Mouse (Mus musculus) cerebellum, adult 8-10 months (tissue): ENCODE measurements around the gene Abcc9.
A peak's percentile ranks its signal among the peaks of the same experiment; 100 is the strongest.

Experiments used
- DNase-seq: peaks from one replicate; pipeline ENCODE4 v3.0.0; 2022

The Abcc9 gene

DNA sequence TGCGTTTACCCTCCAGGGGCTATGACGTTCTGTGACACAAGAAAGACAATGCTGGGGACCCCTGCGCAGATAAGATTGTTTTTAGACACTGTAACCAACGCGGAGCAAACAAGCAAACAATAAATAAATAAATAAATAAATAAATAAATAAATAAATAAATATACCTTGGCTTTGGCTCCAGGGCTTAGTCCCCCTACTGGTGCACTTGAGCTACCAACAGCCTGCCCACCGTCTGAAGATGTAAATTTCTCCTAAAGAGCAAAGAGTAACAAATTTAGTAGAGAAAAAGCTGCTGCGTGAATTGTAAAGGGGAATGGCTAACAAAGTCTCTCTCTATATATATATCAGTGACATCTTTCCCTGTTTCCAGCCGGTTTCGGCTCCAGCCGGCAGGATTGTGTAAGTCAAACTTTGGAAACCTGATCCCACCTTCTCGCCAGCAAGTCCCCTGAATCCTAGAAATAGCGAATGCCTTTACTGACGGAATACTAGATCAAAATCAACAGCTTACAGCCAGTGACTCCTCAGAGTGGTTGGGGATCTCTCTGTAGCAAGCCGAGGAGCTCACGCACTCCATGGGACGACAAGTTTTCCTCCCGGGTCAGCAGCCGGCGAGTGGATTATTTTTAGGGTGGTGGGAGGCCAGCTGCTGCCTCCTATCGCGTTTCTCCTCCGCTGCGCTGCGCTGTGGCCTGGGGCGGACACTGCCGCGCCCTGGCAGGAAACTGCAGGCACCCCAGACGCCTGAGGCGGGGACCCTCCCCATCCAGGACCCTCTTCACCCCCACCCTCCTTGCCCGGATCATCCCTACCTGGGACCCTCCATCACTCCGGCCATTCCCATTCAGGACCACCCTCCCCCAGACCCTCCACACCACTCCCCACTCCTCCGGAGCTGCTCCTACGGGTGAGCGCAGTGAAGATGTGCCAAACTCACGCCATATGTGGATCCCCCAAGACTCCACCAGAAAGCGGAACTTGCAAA lies at the start of gene Abcc9:
Gene Abcc9 (minus strand): TSS at position 664 of the 986 bp plus-strand sequence.
- DNase-seq = no peak

DNA sequence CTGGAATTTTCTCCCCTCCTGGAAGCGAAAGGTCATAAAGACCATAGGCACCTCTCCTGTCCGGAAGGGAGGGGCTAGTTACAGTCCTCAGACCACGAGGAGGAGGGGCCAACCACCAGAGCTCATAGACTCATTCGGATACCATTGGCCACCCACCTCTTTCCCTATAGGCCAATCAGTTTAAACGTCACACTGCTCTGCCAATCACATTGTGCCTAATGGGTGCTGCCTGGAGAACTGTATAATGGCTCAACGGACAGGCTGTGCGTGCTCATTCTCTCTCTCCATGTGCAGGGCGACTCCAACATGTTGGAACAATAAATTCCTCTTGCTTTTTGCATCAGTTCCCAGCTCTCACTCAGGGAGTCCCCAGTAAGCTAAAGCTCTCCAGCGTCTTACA lies 49.2 kb upstream of the Abcc9 start:
- no peak for DNase-seq

DNA sequence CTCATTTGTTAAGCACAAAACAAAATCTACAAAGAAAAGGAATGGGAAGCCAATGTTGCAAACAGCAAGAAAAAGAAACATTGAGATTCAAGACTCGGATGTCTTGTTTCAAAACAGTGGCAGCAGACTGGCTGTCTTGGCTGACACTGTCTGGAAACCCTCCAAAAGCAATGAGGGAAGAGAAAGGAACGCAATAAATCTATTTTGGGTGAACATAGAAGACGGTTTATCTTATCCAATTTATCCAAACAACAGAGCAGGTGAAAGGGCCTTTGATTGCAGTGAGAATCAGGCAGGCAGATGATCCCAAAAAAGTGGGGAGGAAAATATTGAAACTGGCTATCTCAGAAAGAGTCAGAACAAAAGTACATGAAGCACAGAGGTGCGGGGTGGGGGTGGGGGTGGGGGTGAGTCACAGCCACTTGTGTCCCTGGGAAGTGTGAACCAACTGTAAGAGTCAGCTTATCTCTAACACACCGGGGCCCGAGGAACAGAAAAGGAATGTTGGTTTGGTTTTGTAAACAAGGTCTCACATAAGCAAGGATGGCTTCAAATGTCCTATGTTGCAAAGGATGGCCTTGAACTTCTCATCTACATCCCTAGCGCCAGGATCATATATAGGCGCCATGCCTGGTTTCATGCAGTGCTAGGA lies 46.1 kb upstream of the Abcc9 start:
- DNase-seq = no peak

DNA sequence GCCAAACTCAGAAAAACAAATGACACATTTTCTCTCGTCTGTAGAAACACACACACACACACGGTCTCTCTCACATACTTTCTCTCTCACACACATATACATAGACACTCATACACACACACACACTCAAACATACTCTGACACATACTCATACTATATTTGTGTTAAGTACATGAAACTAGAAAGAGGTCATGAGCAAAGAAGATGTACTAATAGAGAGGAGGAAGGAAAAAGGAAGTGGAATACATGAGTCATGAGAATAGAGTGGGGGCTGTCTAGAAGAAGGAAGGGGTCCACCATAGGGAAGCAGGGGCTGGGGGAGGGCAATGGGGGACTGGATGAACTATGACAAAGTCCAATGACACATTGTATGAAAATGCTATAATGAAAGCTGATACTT lies 45.0 kb upstream of the Abcc9 start:
- no peak for DNase-seq

DNA sequence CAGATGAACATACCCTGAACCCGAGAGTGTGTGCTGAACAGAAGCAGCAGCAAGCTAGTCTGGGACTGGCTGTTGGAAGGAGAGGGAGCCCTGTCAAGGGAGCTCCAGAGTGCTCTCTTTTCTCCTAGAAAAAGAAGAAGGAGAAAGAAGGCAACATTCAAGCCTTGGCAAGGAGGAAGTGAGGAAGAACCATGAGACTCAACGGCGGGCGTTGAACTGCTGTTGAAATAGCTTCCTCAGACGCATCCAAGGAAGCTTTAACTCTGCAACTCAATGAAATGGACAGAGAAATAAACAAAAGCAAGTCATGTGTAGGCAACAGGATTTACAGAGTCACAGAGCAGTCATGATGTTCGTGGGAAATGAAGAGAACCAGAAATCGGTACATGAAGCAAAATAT lies 44.6 kb upstream of the Abcc9 start:
- no peak for DNase-seq

DNA sequence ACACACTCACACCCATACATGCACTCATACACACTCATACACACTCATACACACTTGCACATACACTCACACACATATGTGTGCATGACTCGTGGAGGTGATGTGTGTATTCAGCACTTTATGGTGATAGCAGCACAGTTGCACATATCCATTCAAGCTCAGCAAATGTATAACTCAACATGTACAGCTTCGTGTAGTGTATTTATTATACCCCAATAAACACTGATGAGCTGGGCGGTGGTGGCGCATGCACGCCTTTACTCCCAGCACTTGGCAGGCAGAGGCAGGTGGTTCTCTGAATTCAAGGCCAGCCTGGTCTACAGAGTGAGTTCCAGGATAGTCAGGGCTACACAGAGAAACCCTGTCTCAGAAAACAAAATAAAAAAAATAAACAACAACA lies 43.4 kb upstream of the Abcc9 start:
- DNase-seq = no peak

DNA sequence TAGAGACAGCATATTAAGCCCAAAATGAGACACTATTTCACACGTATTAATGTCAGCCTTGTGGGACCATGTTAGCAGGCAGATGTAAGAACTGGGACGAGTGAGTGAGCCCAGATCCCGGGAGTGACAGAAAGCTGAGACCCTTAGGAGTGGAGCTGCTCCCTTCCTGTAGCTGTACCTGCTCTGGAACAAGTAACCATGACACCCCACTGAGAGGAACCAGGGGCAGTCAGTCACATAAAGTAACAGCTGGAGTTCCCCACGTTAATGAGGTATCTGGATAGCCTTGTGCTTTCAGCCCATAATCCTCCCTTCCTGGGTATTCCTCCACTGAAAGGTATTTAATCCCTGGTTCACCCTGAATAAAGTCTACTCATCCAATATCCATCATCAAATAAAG lies 41.1 kb upstream of the Abcc9 start:
- DNase-seq = no peak

DNA sequence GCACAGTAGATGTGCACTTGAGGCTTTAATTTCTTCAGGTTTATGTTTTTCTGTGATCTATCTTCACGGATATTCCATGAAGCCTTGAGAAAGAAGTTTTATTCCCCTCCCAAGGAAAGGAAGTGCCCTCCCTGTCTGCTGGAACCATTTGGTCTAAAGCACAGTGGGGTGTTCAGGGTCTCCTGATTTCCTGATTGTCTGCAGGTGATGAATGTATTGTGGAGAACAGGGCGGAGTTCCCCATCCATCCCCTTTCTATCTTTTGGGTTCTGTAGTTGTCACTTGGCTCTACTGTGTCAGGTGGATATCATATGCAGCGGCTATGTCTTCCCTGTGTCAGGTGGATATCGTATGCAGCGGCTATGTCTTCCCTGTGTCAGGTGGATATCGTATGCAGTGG lies 39.6 kb upstream of the Abcc9 start:
- no peak for DNase-seq

DNA sequence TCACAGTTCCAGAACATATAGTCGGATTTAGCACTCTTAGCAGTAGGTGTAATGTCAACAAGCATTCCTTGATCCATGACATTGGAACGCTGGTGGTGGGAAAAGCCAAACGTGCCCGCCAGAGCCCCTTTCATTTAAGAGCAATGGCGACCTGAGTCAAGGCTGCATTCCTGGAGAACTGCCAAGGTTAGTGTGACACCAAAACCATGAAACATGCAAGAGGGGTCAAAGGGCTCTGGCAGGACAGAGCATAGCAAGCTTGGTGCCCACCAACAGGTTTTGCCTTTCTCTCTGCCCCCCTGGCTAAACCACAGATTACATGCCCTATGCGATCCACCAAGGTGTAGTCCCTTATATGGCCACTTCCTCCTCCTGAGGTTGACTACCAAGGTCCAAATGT lies 36.5 kb upstream of the Abcc9 start:
- DNase-seq = no peak

DNA sequence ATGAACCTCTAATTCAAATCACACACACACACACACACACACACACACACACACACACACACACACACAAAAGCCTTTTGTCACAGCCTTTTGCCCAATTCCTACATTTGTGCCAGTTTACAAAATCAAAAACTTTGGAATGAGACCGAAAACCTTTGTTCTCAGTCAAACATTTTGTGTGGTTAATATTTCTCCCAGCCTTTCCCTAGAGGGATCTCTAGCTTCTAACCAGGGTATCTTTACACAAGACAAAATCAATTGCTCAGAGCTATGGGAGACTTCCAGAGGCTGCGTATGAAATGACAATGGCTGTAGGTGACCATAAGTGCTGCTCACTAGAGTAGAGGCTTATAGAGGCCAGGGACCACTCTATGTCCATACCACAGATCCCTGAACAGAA lies 36.1 kb upstream of the Abcc9 start:
- DNase-seq = no peak

DNA sequence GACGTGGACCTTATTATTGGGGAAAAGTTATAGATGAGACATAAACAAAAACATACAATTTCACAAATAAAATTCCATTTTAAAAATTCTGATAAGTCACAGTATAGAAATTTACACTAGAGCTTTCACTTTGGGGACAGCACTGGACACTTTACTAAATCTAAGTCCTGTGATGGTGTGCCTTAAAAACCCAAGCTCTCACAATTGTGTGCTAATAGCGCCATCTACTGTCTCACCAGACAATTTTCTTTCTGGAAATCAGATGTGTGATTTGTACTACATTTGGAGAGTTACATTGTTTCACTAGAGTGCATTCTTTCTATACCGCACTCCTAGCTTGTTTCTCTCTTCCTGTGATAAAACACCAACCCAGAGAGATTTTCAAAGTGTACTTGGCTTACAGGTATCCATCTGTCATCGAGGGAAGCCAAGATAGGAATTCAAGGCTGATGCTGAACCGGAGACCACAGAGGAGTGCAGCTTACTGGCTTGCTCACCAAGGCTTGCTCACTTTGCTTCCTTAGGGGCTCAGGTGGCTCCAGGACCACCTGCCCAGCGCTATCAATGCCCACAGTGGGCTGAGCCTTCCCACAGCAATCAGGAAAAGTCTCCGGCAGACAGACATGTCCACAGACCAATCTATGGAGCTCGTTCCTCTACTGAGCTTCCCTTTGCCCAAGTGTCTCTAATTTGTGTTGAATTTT lies 33.3 kb upstream of the Abcc9 start:
- peak; percentile 19 for DNase-seq

DNA sequence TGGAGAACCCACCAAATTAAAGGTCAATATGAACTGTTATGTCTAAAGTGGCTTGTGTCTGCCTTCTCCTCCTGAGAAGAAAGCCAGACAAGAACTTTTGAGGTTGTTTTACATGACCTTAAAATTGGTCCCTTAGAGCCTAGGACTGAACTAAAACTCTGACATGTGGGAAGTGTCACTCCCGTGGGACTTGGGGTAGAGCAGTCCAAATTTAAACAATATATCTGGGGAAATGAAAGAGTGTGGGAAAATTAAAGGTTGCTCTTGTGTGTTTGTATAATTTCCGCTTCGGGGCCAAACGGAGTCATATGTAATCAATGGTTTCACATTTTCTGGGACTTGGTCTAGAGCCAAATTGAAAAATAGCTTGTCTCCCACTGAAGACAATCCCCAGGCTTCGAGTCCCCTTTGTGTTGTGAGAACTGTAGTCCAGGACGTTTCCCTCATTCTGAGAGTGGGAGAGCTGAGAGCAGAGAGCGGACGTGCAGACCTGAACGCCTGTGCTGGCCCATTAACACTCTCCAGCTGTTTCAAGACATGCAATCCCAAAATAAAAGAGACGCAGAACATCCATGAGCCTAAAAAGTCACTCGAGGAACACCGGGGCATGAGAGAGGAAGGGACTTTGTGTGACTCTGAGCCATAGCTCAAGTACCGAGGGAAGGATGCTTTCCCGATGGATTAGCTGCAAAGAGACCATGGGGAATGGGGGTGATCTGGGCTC lies 30.6 kb upstream of the Abcc9 start:
- no peak for DNase-seq

DNA sequence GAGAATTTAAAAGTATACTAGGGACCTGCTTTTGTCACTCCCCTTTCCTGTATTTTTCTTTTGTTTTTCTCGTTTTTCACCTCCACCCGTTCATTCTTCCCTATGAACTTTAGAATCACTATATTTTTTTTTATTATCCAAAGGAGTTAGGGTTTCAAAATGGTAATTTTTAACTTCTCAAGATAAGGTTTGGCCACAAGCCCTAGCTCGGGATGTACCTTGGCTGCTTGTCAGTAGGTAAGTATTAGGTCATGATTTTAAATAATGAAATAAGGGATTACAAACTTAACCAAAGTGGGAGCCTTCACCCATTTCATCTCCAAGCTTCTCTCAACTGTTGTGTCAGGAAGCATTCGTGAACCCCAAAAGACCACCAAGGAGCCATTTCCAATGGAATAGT lies 23.9 kb upstream of the Abcc9 start:
- no peak for DNase-seq

DNA sequence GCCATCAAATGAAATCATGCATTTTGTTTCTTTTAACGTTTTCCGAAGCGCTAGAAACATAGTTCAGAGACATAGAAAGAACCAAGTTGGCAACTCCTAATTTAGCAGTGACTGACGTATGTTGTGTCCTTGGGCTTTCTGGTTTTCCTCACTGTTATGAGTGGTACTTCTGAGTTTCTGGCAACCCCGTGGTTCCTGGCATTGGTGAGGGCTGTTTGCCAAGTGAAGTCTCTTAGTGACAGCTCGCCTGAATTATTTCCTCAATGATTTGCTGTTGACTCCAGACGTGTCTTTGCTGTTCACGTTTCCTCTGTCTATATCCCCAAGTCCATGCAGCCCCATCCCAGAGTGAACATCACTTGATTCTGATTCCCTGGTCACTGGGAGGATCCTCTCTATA lies 19.6 kb upstream of the Abcc9 start:
- no peak for DNase-seq

DNA sequence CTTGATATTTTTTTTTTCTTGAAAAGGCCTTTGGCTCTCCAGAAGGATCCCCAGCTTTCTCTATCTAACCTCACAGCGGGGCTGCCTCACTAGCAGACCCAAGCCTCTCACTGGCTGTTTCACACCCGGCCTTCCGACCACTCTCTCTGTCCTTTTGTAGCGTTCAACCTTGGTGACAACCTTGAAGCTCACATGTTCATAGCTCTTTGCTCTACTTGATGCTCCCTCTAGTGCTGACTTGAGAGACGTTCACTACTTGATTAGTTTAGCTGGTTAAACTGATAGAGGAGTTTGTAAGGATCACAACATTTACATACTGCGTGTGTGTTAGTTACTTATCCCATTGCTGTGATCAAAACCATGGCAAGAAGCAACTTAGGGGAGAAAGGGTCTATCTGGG lies 18.5 kb upstream of the Abcc9 start:
- DNase-seq = no peak

DNA sequence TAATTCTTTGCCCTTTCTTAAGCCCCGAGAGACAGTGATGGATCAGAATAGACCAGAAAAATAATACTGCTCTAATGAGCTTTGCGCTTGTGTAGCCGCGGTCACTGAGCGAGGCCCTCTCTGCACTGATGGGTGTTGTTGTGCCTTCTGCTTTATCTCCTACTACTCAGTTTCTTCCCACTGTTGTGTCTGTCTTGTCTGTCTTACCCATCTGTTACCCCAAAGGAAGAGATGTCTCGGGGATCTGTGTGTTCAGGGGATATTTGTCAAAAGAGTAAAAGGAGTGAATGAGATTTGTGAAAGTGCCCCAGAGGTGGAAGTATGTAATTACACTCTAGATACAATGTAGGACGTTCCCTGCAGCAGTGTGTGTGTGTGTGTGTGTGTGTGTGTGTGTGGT lies 16.1 kb upstream of the Abcc9 start:
- no peak for DNase-seq

DNA sequence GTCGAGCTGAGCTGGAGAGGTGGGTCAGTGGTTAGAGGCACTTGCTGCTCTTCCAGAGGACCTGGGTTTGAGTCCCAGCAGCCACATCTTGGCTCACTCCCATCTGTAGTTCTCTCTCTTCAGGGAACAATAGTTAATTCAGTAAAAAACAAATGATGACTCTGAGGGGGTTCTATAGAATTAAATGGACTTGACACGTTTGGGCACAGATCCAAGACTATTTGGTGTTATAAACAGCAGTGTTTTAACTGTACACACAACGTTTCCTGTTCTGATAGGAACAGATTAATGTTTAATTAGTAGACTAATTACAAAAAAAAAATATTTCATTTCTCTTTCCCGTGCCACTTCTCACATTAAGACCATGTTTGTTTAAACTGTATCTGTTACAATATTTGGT lies 15.1 kb upstream of the Abcc9 start:
- no peak for DNase-seq

DNA sequence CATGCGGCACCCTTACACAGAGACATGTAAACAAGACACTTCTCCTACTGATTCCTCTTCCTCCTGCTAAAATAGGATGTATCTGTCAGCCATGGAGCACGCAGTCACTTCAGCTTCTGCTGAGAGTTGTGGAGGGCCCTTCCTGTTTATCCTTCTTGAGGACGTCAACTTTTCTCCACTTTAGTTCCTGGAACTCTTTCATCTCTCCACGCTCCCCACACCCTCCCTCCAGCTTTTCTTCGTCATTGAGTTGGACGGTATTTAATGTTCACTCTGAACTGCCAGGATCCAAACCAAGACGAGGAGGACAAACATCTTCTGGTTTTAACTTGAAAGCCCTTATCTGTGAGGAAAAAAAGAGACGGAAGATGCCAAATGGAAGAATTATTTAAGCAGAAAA lies 12.9 kb upstream of the Abcc9 start:
- DNase-seq = no peak

DNA sequence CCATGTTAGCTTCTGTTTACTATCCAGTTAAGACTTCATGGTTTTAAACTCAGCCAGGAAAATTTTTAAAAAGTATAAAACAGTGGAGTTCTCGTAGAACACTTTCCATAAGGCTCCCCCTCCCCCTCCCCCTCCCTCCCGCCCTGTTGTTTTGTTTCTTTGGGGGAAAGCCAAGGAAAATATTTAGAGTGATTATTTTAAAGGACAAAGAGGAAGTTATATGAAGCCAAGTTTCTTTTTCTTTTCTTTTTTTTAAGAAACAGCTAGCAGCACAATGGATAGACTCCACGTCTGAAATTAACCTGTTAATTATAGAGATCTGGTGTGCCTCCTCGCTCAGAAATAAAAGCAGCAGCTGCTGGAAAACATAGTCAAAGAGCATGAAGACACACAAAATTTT lies 9.0 kb upstream of the Abcc9 start:
- DNase-seq = no peak

DNA sequence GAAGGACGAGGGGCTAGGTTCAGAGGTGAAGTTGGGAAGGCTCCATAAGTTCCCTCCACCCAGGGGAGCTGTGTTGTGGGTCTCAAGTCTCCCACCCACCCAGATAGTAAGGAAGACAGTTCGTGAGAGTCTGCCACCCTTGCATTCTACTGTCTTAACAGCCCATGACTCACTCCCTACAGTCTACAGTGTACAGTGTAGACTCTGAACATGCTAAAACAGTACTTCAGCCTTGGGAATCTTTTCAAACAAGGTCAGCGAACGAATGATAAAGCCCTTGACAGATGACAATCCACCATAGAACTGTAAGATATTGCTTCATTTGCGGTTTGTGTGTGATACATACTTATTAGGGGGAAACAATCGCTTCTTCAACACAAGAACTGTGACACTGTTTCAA lies 8.6 kb upstream of the Abcc9 start:
- no peak for DNase-seq

DNA sequence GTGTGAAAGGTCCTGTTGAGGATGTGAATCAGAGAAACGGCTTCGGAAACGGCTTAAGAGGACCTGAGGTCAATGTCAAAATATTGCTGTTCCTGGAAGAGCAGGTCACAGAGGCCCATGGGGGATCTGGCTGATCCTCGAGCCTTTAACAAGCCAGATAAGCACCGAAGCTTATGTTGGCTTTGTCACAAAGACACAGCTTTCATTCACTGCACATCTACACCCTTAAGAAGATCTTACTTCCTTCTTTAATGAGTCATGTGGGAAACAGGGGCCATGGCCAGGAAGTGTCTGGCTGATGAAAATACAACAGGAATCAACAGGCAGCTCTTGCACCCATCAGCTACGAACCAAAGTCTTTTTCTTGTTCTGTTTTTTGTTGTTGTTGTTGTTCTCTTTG lies 6.3 kb upstream of the Abcc9 start:
- DNase-seq = no peak

DNA sequence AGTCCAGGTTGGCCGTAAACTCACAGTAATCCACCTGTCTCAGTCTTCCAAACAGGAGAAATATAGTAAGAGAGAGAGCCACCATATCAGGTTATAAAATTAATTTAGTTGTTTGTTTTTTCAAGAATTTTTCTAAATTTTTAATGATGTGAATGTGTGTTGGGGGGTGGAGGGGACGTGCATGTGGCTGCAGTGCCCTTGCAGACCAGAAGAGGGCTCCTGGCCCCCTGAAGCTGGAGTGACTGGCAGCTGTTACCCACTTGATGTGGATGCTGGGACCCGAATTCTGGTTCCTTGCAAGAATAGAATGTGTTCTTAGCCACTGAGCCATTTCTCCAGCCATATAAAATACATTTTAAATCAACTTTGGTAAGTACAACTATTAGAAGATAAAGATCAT lies 4.6 kb upstream of the Abcc9 start:
- DNase-seq = no peak

DNA sequence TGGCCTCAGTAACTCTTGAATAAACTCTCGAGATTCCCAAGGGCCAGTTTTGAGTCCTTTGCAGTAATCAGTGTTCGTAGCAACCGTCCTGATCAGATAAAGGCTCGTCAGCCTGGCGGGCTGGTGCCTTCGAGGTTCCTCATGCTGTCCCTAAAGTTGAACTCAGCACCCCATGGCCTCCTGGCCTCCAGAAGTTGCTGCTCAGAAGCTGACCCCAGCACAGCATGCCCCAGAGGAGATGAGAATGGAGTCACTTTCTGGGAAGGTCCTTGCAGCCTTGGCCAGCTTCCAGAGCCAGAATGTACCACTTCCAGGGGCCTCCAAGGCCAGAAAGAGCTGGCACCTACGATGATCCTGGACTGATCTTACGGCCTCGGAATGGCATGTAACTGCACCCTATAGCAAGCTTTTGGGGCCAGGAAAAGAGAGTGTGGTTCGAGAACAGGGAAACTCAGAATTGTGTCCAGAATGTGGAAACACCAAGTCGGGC lies 1.4 kb upstream of the Abcc9 start:
- DNase-seq = no peak
